Mouse (Mus musculus) liver, adult 2 months (tissue): ENCODE results near the gene Lim2. TPM values are rescaled to one million over a fixed set of nuclear protein-coding genes. Genes with fewer than 3 reads are reported as not detected.

Experiments
- DNase-seq: peaks from one replicate; pipeline ENCODE4 v3.0.0-alpha.2; 2011; ENCODE audit warnings: low read depth, low spot score; ENCODE audit errors: extremely low read depth
- H3K27ac ChIP-seq: fragments of 200-500 bp; replicated peaks from 2 replicates; pipeline ENCODE4 v1.5.1; 2012; ENCODE audit warnings: low read depth, mild to moderate bottlenecking, control low read depth, inconsistent platforms, low read length; ENCODE audit not compliant: insufficient read depth
- H3K27me3 ChIP-seq: fragments of 200-500 bp; 2 replicates; pipeline ENCODE4 v1.6.1; 2012; ENCODE audit warnings: mild to moderate bottlenecking, moderate library complexity, low read length, inconsistent platforms; ENCODE audit not compliant: control insufficient read depth, insufficient read depth
- H3K36me3 ChIP-seq: fragments of 200-500 bp; 2 replicates; pipeline ENCODE4 v1.6.1; 2012; ENCODE audit warnings: low read length, inconsistent platforms; ENCODE audit not compliant: control insufficient read depth, insufficient read depth
- H3K4me1 ChIP-seq: fragments of 200-500 bp; 2 replicates; pipeline ENCODE4 v1.6.1; 2011; ENCODE audit warnings: low read length; ENCODE audit not compliant: control insufficient read depth, insufficient read depth
- H3K4me3 ChIP-seq: fragments of 200-500 bp; 2 replicates; pipeline ENCODE4 v1.5.1; 2011; ENCODE audit warnings: low read depth, mild to moderate bottlenecking, control low read depth, low read length, moderate library complexity; ENCODE audit not compliant: insufficient read depth
- H3K79me2 ChIP-seq: fragments of 200-500 bp; 2 replicates; pipeline ENCODE4 v1.6.1; 2012; ENCODE audit warnings: inconsistent platforms, mild to moderate bottlenecking, low read length, moderate library complexity; ENCODE audit not compliant: control insufficient read depth, insufficient read depth
- H3K9ac ChIP-seq: fragments of 200-500 bp; 2 replicates; pipeline ENCODE4 v1.6.1; 2012; ENCODE audit warnings: low read depth, mild to moderate bottlenecking, control low read depth, inconsistent platforms, low read length
- CTCF ChIP-seq: fragments of 200-500 bp; IDR thresholded peaks from 2 replicates; pipeline ENCODE4 v1.5.1; 2011; ENCODE audit warnings: low read depth, low read length, control low read depth
- POLR2A ChIP-seq: fragments of 200-500 bp; IDR thresholded peaks from 2 replicates; pipeline ENCODE4 v1.6.1; 2011; ENCODE audit warnings: low read length, control low read depth; ENCODE audit not compliant: insufficient read depth; ENCODE audit errors: extremely low read depth
- WGBS: fragments of 180-500 bp; shearing (Covaris S2); methylation state at CpG from one replicate; pipeline ENCODE4 v1.1.7; 2018; 5-methylcytosine and 5-hydroxymethylcytosine counted together
- polyA plus RNA-seq: library from polyadenylated mRNA; depleted of rRNA; stranded (reverse); fragments of >200 nt; gene quantifications from 2 replicates; pipeline ENCODE4 v1.2.3, GENCODE M21; 2012
- total RNA-seq: library from RNA; depleted of rRNA; stranded (reverse); fragments of >200 nt; gene quantifications from 2 replicates; pipeline ENCODE4 v1.2.3, GENCODE M21; 2014

The Lim2 gene
- total and polyA plus RNA-seq, 2 experiments, result not detected

GRCm38 (mm10) chr7:43449811-43450210 is 22.3 kb downstream of the Lim2 start:
- Histone ChIP-seq H3K27ac (no peak overlapping the region), H3K9ac (no peak overlapping the region), H3K79me2 (peaks cover 17% of the 10 kb centered on the region; the same call in 1 of the 2 replicates), H3K36me3 (peaks cover 6% of the 10 kb centered on the region; the same call in 1 of the 2 replicates), H3K27me3 (no peaks in the 10 kb centered on the region), H3K4me1 (peaks cover 58% of the 10 kb centered on the region), H3K4me3 (no peak overlapping the region)
- TF ChIP-seq POLR2A, result no peak
- no peak for TF ChIP-seq CTCF
- WGBS, result 52% methylated on average over 2 of the region's 2 CpGs
- DNase-seq, result no peak

GRCm38 (mm10) chr7:43451726-43452125 is 24.3 kb downstream of the Lim2 start:
- TF ChIP-seq CTCF, result peak; percentile 41
- no peak for TF ChIP-seq POLR2A
- Histone ChIP-seq H3K79me2 (no peaks in the 10 kb centered on the region; the same call in 1 of the 2 replicates), H3K36me3 (peaks cover 18% of the 10 kb centered on the region), H3K27me3 (no peaks in the 10 kb centered on the region), H3K27ac (no peak overlapping the region), H3K4me3 (no peak overlapping the region), H3K4me1 (peaks cover 47% of the 10 kb centered on the region), H3K9ac (no peak overlapping the region)
- 57% methylated on average over 11 of the region's 11 CpGs for WGBS
- peak; percentile 70 for DNase-seq

- H3K4me1 ChIP-seq, result peaks cover 42% of the 10 kb centered on the region
- H3K27ac ChIP-seq, result no peak overlapping the region
- WGBS, result 60% methylated on average over 4 of the region's 4 CpGs
- no peak overlapping the region for H3K4me3 ChIP-seq
- H3K36me3 ChIP-seq, result peaks cover 24% of the 10 kb centered on the region
- TF ChIP-seq POLR2A, result no peak
- peak; percentile 39 for TF ChIP-seq CTCF
- H3K79me2 ChIP-seq, result no peaks in the 10 kb centered on the region; the same call in 1 of the 2 replicates
- DNase-seq, result no peak
- H3K27me3 ChIP-seq, result no peaks in the 10 kb centered on the region
- no peak overlapping the region for H3K9ac ChIP-seq
Measured at GRCm38 (mm10) chr7:43452609-43453008, 25.1 kb downstream of the Lim2 start.

DNA sequence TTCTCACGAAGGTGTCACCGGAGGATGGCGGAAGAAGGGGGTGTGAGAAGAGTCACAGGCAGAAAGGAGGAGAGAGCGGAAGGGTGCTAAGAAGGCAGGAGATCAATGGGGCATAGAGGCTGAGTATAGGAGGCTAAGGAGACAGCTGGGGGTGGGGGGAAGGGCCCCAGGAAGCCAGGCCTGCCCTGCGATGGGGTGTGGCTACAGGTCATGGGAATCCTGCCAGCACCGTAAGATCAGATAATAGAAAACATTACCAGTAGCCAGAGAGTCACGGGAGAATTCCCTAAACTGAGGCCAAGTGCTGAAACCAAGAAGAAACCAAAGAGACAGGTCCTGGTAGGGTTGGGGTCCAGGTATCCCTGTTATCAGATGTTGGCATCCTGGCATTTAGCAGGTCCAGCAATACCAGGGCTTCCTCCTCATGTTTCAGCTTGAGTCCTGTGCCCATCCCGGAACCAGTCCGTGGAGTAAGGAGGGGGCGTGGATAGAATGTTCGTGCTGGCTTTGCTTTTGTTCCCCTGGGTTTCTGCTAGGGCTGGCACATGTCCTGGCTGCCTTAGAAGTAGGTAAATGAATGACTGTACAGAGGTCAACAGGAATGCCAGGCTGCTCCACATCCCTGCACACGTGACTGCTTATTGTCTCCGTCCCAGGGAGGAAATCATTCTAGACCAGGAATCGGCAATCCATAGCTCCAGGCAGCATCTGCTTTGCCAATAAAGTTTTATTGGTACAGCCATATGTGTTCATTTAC is 26.3 kb downstream of the Lim2 start:
- DNase-seq, result peak; percentile 78
- no peak for TF ChIP-seq CTCF
- no peak for TF ChIP-seq POLR2A
- Histone ChIP-seq H3K36me3 (peaks cover 24% of the 10 kb centered on the region), H3K27ac (peak overlapping the region; percentile 42; the same call in 1 of the 2 replicates), H3K4me3 (no peak overlapping the region), H3K79me2 (no peaks in the 10 kb centered on the region), H3K4me1 (peaks cover 34% of the 10 kb centered on the region), H3K27me3 (no peaks in the 10 kb centered on the region), H3K9ac (no peak overlapping the region)
- 42% methylated on average over 14 of the region's 14 CpGs for WGBS

DNA sequence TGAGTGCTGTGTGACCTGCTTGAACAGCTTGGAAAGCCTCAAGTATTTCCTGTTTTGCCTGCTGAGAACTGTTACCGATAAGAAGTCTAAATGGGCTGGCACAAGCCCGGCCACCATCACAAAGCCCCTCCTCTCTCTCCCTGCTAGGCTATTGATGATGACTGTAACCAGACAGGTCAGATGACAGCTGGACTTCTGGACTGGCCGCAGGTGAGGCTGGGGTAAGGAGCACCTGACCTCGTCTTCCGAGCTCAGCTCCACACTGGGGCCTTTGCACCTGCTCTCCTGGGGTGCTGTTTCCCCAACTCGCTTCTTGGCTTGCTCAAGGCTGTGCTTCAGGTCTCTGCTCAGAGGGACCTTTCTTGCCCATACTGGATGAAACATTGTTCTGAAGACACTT is 26.9 kb downstream of the Lim2 start:
- no peak overlapping the region for H3K9ac ChIP-seq
- no peak overlapping the region for H3K4me3 ChIP-seq
- no peak for TF ChIP-seq POLR2A
- peaks cover 33% of the 10 kb centered on the region for H3K4me1 ChIP-seq
- no peak overlapping the region for H3K27ac ChIP-seq
- H3K36me3 ChIP-seq, result peaks cover 24% of the 10 kb centered on the region
- DNase-seq, result no peak
- H3K79me2 ChIP-seq, result no peaks in the 10 kb centered on the region
- H3K27me3 ChIP-seq, result no peaks in the 10 kb centered on the region
- WGBS, result 70% methylated on average over 6 of the region's 6 CpGs

DNA sequence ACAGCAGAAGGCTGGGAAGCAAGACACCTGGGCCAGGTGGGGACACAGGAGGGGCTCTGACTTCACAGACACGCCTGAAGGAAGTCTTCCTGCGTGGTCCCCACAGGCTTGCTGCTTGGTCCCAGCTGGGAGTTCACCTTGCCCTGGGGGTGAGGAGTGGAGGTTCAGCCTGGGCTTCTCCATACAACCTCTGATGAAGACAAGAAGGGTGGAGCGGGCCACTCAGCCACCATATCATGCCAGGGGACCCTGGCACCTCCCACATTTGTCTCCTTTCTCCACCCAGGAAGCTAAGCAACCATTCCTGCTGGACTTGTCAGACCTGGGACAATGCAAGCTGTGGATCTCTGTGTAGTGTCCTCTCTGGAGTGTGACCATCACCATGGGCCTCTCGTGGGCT is 35.4 kb downstream of the Lim2 start, which contains the start of gene Vsig10l:
Vsig10l (plus strand) TSS at position 301 of the 400 bp plus-strand sequence.
- peaks cover 2% of the 10 kb centered on the region for H3K4me1 ChIP-seq
- 71% methylated on average over 4 of the region's 4 CpGs for whole genome bisulfite sequencing

More for the DNA sequence above, 35.4 kb downstream of the Lim2 start, which contains the start of gene Vsig10l:
- TF ChIP-seq CTCF, result no peak
- no peak for TF ChIP-seq POLR2A
- no peaks in the 10 kb centered on the region for H3K27me3 ChIP-seq
- H3K9ac ChIP-seq, result no peak within 1 kb of the TSS
- H3K36me3 ChIP-seq, result no peaks in the 10 kb centered on the region
- no peak for DNase-seq
- H3K79me2 ChIP-seq, result no peaks in the 10 kb centered on the region
- H3K4me3 ChIP-seq, result no peak within 1 kb of the TSS
- no peak within 1 kb of the TSS for H3K27ac ChIP-seq
